Comparison of ENCODE assay signal across 22 mouse cellular contexts in the genomic region with DNA sequence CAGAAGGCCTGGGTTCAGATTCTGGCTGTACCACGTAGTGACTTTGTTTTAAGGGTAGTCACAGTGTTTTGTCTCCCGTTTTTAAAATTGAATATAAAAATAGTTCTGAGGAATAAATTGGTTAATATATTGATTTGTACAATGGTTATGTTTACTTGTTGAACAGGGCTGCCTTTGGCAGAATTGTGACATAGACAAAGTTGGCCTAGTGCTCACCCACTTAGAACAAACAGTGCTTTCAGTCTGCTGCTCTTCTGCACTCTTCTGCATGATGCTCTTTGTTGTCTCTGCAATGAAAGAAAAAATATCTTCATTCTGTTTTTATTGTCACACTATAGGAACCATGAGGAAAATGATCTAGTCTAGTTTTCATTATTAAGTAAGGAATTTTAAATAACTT.
"Had no signal": no experiment of that assay in that cellular context is flagged by ENCODE, and none has a peak within 500 bp of the region (broad histone marks: within the 10 kb centered on the region; RNA-seq: fewer than 3 reads in every experiment).

No protein-coding gene starts in this region.

- H3K4me2 ChIP-seq: limb, embryonic 13.5 days; liver, embryonic 13.5 days; lung, embryonic 14.5 days; midbrain, embryonic 12.5 days; midbrain, embryonic 15.5 days; neural tube, embryonic 12.5 days; neural tube, embryonic 15.5 days; stomach, embryonic 15.5 days had no signal

- ATAC-seq: inflammation-experienced regulatory T-cells, adult 6 months; intestine, embryonic 16.5 days; lung, postnatal 0 days; midbrain, embryonic 15.5 days had no signal

- DNase-seq: kidney, adult 18-20 months; kidney, adult 9 months; kidney, postnatal 14 days; kidney, postnatal 4 days; liver, embryonic 13.5 days; lung, embryonic 14.5 days; right cerebral cortex, adult 18-20 months; right cerebral cortex, postnatal 14 days; right cerebral cortex, postnatal 4 days; spleen, adult 18-20 months; thymus, postnatal 25 days had no signal

- H3K9ac ChIP-seq: limb, embryonic 13.5 days; liver, embryonic 13.5 days; lung, embryonic 14.5 days; midbrain, embryonic 12.5 days; midbrain, embryonic 15.5 days; neural tube, embryonic 12.5 days; neural tube, embryonic 15.5 days; stomach, embryonic 15.5 days had no signal

- H3K4me3 ChIP-seq: limb, embryonic 10.5 days; limb, embryonic 13.5 days; liver, embryonic 13.5 days; midbrain, embryonic 12.5 days; midbrain, embryonic 15.5 days; neural tube, embryonic 12.5 days; neural tube, embryonic 15.5 days; stomach, embryonic 15.5 days had no signal

- H3K36me3 ChIP-seq: limb, embryonic 10.5 days; limb, embryonic 13.5 days; liver, embryonic 13.5 days; midbrain, embryonic 12.5 days; midbrain, embryonic 15.5 days; neural tube, embryonic 12.5 days; neural tube, embryonic 15.5 days; stomach, embryonic 15.5 days had no signal

- H3K4me1 ChIP-seq: midbrain, embryonic 12.5 days; neural tube, embryonic 12.5 days; neural tube, embryonic 15.5 days had no signal

- H3K9me3 ChIP-seq: limb, embryonic 10.5 days; limb, embryonic 13.5 days; liver, embryonic 13.5 days; midbrain, embryonic 12.5 days; midbrain, embryonic 15.5 days; neural tube, embryonic 12.5 days; neural tube, embryonic 15.5 days; stomach, embryonic 15.5 days had no signal

- H3K27me3 ChIP-seq: limb, embryonic 13.5 days; liver, embryonic 13.5 days; midbrain, embryonic 12.5 days; midbrain, embryonic 15.5 days; neural tube, embryonic 12.5 days; neural tube, embryonic 15.5 days; stomach, embryonic 15.5 days had no signal

- H3K27ac ChIP-seq: limb, embryonic 10.5 days; limb, embryonic 13.5 days; liver, embryonic 13.5 days; macrophage; midbrain, embryonic 12.5 days; midbrain, embryonic 15.5 days; neural tube, embryonic 12.5 days; neural tube, embryonic 15.5 days; stomach, embryonic 15.5 days had no signal
